Mouse (Mus musculus): ENCODE measurements around the gene Atp1a2. TPM values are rescaled to one million over a fixed set of nuclear protein-coding genes. Genes with fewer than 3 reads are reported as not detected.
A peak's percentile ranks its signal among the peaks of the same experiment; 100 is the strongest.

The Atp1a2 gene
- polyA plus RNA-seq, 1 experiment from 2014 or later: 1.9 TPM

GRCm38 (mm10) chr1:172323298-172323697 is 25.4 kb upstream of the Atp1a2 start:
- H3K4me1 ChIP-seq: peaks cover 19% of the 10 kb centered on the region; the same call in 1 of the 2 replicates
- ATAC-seq (ENCODE audit: insufficient number of reproducible peaks, insufficient read depth, low FRiP score, low TSS enrichment, low read depth): no peak
- H3K4me2 ChIP-seq: no peak overlapping the region
- H3K9me3 ChIP-seq: no peaks in the 10 kb centered on the region
- peaks cover 11% of the 10 kb centered on the region for H3K36me3 ChIP-seq
- H3K27ac ChIP-seq: no peak overlapping the region
- H3K9ac ChIP-seq: no peak overlapping the region
- H3K27me3 ChIP-seq: peaks cover 40% of the 10 kb centered on the region
- WGBS: 22% methylated on average over 5 of the region's 5 CpGs
- no peak overlapping the region for H3K4me3 ChIP-seq

- Histone ChIP-seq H3K4me2 (no peak overlapping the region), H3K9me3 (no peaks in the 10 kb centered on the region), H3K9ac (no peak overlapping the region), H3K27me3 (peaks cover 34% of the 10 kb centered on the region), H3K4me3 (no peak overlapping the region), H3K36me3 (peaks cover 17% of the 10 kb centered on the region), H3K4me1 (peaks cover 19% of the 10 kb centered on the region; the same call in 1 of the 2 replicates), H3K27ac (no peak overlapping the region)
- ATAC-seq (ENCODE audit: insufficient number of reproducible peaks, insufficient read depth, low FRiP score, low TSS enrichment, low read depth): no peak
- 53% methylated on average over 13 of the region's 13 CpGs for whole genome bisulfite sequencing
Observed at GRCm38 (mm10) chr1:172322725-172323124, 24.9 kb upstream of the Atp1a2 start.

GRCm38 (mm10) chr1:172319921-172320411 is 22.1 kb upstream of the Atp1a2 start:
- Histone ChIP-seq H3K36me3 (peaks cover 22% of the 10 kb centered on the region), H3K9ac (no peak overlapping the region), H3K27ac (peak overlapping the region; percentile 28), H3K9me3 (no peaks in the 10 kb centered on the region), H3K4me3 (no peak overlapping the region), H3K4me1 (peaks cover 18% of the 10 kb centered on the region), H3K4me2 (no peak overlapping the region), H3K27me3 (peaks cover 7% of the 10 kb centered on the region)
- no peak for ATAC-seq (ENCODE audit: insufficient number of reproducible peaks, insufficient read depth, low FRiP score, low TSS enrichment, low read depth)
- WGBS: 27% methylated on average over 5 of the region's 5 CpGs

- H3K4me1 ChIP-seq: peaks cover 18% of the 10 kb centered on the region
- no peaks in the 10 kb centered on the region for H3K9me3 ChIP-seq
- H3K9ac ChIP-seq: peak overlapping the region; percentile 44; the same call in 1 of the 2 replicates
- no peak overlapping the region for H3K4me2 ChIP-seq
- 80% methylated on average over 7 of the region's 7 CpGs for WGBS
- no peak overlapping the region for H3K4me3 ChIP-seq
- peaks cover 4% of the 10 kb centered on the region; the same call in 1 of the 2 replicates for H3K27me3 ChIP-seq
- no peak overlapping the region for H3K27ac ChIP-seq
- H3K36me3 ChIP-seq: peaks cover 22% of the 10 kb centered on the region
- no peak for ATAC-seq (ENCODE audit: insufficient number of reproducible peaks, insufficient read depth, low FRiP score, low TSS enrichment, low read depth)
Observed at GRCm38 (mm10) chr1:172319346-172319745, 21.5 kb upstream of the Atp1a2 start.

GRCm38 (mm10) chr1:172318424-172319035 is 20.7 kb upstream of the Atp1a2 start:
- Histone ChIP-seq H3K9me3 (no peaks in the 10 kb centered on the region), H3K36me3 (peaks cover 22% of the 10 kb centered on the region), H3K27ac (no peak overlapping the region), H3K27me3 (peaks cover 4% of the 10 kb centered on the region; the same call in 1 of the 2 replicates), H3K4me3 (no peak overlapping the region), H3K4me2 (no peak overlapping the region), H3K4me1 (peaks cover 26% of the 10 kb centered on the region), H3K9ac (no peak overlapping the region)
- 84% methylated on average over 19 of the region's 19 CpGs for WGBS
- no peak for ATAC-seq (ENCODE audit: insufficient number of reproducible peaks, insufficient read depth, low FRiP score, low TSS enrichment, low read depth)

GRCm38 (mm10) chr1:172317946-172318345 is 20.1 kb upstream of the Atp1a2 start:
- Histone ChIP-seq H3K9ac (no peak overlapping the region), H3K27me3 (peaks cover 4% of the 10 kb centered on the region; the same call in 1 of the 2 replicates), H3K36me3 (peaks cover 22% of the 10 kb centered on the region), H3K9me3 (no peaks in the 10 kb centered on the region), H3K4me1 (peaks cover 31% of the 10 kb centered on the region), H3K4me3 (no peak overlapping the region), H3K4me2 (no peak overlapping the region), H3K27ac (no peak overlapping the region)
- 64% methylated on average over 15 of the region's 15 CpGs for WGBS
- no peak for ATAC-seq (ENCODE audit: insufficient number of reproducible peaks, insufficient read depth, low FRiP score, low TSS enrichment, low read depth)

GRCm38 (mm10) chr1:172317431-172317830 is 19.6 kb upstream of the Atp1a2 start:
- Histone ChIP-seq H3K9me3 (no peaks in the 10 kb centered on the region), H3K4me3 (no peak overlapping the region), H3K27me3 (peaks cover 4% of the 10 kb centered on the region; the same call in 1 of the 2 replicates), H3K36me3 (peaks cover 22% of the 10 kb centered on the region), H3K4me1 (peaks cover 36% of the 10 kb centered on the region), H3K27ac (no peak overlapping the region), H3K9ac (0 out of 2 replicates have a peak overlapping the region, but pooled peaks have one; percentile 40), H3K4me2 (0 out of 2 replicates have a peak overlapping the region, but pooled peaks have one; percentile 3)
- WGBS: 52% methylated on average over 18 of the region's 18 CpGs
- no peak for ATAC-seq (ENCODE audit: insufficient number of reproducible peaks, insufficient read depth, low FRiP score, low TSS enrichment, low read depth)

- H3K9me3 ChIP-seq: no peaks in the 10 kb centered on the region
- peaks cover 22% of the 10 kb centered on the region for H3K36me3 ChIP-seq
- peak overlapping the region; percentile 28; the same call in 1 of the 2 replicates for H3K27ac ChIP-seq
- no peak for ATAC-seq (ENCODE audit: insufficient number of reproducible peaks, insufficient read depth, low FRiP score, low TSS enrichment, low read depth)
- no peak overlapping the region for H3K4me3 ChIP-seq
- peaks cover 46% of the 10 kb centered on the region for H3K4me1 ChIP-seq
- H3K27me3 ChIP-seq: no peaks in the 10 kb centered on the region
- no peak overlapping the region for H3K4me2 ChIP-seq
- H3K9ac ChIP-seq: 0 out of 2 replicates have a peak overlapping the region, but pooled peaks have one; percentile 40
- WGBS: 76% methylated on average over 3 of the region's 3 CpGs
Observed at GRCm38 (mm10) chr1:172314911-172315310, 17.0 kb upstream of the Atp1a2 start.

- WGBS: 69% methylated on average over 10 of the region's 10 CpGs
- no peaks in the 10 kb centered on the region for H3K9me3 ChIP-seq
- H3K9ac ChIP-seq: 0 out of 2 replicates have a peak overlapping the region, but pooled peaks have one; percentile 77
- H3K27ac ChIP-seq: no peak overlapping the region
- H3K4me1 ChIP-seq: peaks cover 46% of the 10 kb centered on the region
- ATAC-seq (ENCODE audit: insufficient number of reproducible peaks, insufficient read depth, low FRiP score, low TSS enrichment, low read depth): no peak
- peaks cover 16% of the 10 kb centered on the region for H3K36me3 ChIP-seq
- H3K27me3 ChIP-seq: no peaks in the 10 kb centered on the region
- peak overlapping the region; percentile 59; the same call in 1 of the 2 replicates for H3K4me3 ChIP-seq
- peak overlapping the region; percentile 93 for H3K4me2 ChIP-seq
Observed at GRCm38 (mm10) chr1:172313613-172314411, 15.9 kb upstream of the Atp1a2 start.

GRCm38 (mm10) chr1:172312768-172313561 is 15.1 kb upstream of the Atp1a2 start:
- ATAC-seq (ENCODE audit: insufficient number of reproducible peaks, insufficient read depth, low FRiP score, low TSS enrichment, low read depth): no peak
- peak overlapping the region; percentile 86 for H3K27ac ChIP-seq
- peak overlapping the region; percentile 59 for H3K4me3 ChIP-seq
- H3K4me2 ChIP-seq: peak overlapping the region; percentile 93
- H3K36me3 ChIP-seq: peaks cover 7% of the 10 kb centered on the region; the same call in 1 of the 2 replicates
- peak overlapping the region; percentile 77 for H3K9ac ChIP-seq
- no peaks in the 10 kb centered on the region for H3K9me3 ChIP-seq
- H3K4me1 ChIP-seq: peaks cover 46% of the 10 kb centered on the region
- no peaks in the 10 kb centered on the region for H3K27me3 ChIP-seq
- 15% methylated on average over 16 of the region's 16 CpGs for WGBS
